Mouse (Mus musculus) forebrain, embryonic 10.5 days (tissue): ENCODE results near the gene Gm49322. TPM values are rescaled to one million over a fixed set of nuclear protein-coding genes. Genes with fewer than 3 reads are reported as not detected.

Experiments used
- DNase-seq: peaks from one replicate; pipeline ENCODE4 v3.0.0-alpha.2; 2017; ENCODE audit warnings: low spot score; ENCODE audit errors: extremely low spot score
- H3K27ac ChIP-seq: fragments of 300-500 bp; sonication (generic); 2 replicates; pipeline ENCODE4 v1.5.1; 2016; ENCODE audit warnings: mild to moderate bottlenecking
- H3K27me3 ChIP-seq: fragments of 300-500 bp; sonication (generic); 2 replicates; pipeline ENCODE4 v1.6.1; 2016; ENCODE audit warnings: mild to moderate bottlenecking; ENCODE audit not compliant: poor library complexity, severe bottlenecking
- H3K36me3 ChIP-seq: fragments of 300-500 bp; sonication (generic); replicated peaks from 2 replicates; pipeline ENCODE4 v1.6.1; 2016; ENCODE audit warnings: mild to moderate bottlenecking, moderate library complexity
- H3K4me1 ChIP-seq: fragments of 300-500 bp; sonication (generic); 2 replicates; pipeline ENCODE4 v1.6.1; 2016
- H3K4me3 ChIP-seq: fragments of 300-500 bp; sonication (generic); 2 replicates; pipeline ENCODE4 v1.5.1; 2016; ENCODE audit warnings: mild to moderate bottlenecking, moderate library complexity
- H3K9me3 ChIP-seq: fragments of 300-500 bp; sonication (generic); 2 replicates; pipeline ENCODE4 v1.6.1; 2016; ENCODE audit warnings: mild to moderate bottlenecking, moderate library complexity
- WGBS: fragments of 180-500 bp; shearing (Covaris S2); methylation state at CpG from one replicate; pipeline ENCODE4 v1.1.7; 2016; 5-methylcytosine and 5-hydroxymethylcytosine counted together
- polyA plus RNA-seq: library from polyadenylated mRNA; unstranded; fragments of >200 nt; fragmentation: Nextera tagmentation; extraction: Ambion mirVana; gene quantifications from 2 replicates; pipeline ENCODE4 v1.2.1, GENCODE M21; 2016

Gm49322 gene
- polyA plus RNA-seq, 1 experiment from 2014 or later: 4.7 TPM

DNA sequence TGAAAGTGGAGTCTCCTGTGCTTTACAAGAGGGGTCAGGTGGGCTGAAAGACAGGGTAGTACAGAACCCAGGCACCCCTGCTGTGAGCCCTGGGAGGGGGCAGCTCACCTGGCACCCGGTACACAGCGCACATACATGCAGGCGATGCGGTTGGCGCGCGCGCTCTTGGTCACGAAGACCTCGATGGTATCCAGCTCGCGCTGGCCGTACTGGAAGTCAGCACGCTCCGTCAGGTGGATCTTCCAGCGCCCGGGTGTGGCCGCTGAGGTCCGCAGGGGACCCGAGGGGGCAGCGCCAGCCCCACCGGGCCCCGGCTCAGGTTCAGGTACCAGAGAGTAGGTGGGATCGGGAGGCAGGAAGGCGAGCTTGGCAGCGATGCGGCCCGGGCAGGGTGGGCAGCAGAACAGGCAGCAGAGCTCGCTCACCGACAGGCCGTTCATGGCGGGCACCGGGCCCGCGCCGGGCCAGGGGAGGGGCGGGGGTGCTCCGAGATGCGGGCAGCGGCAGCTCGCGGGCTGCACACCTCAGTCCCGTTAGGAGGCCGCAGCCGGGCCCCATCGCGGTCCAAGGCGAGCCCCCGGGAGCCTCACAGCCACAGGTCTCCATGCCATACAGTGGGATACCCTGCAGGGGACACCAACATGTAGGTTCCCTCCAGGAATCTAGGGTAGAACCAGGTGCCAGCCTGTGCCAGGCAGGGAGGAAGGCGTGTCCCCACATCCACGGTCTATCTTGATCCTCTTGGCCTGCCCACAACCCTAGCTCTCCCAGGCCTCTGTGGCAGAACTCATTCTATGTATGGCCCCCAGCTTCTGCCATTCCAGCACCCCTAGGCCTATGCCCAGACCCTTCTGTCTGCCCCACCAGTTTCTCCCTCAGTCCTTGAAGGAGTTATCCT lies 19.2 kb upstream of the Gm49322 start:
- 95% methylated on average over 47 of the region's 51 CpGs for WGBS
- Histone ChIP-seq H3K27ac (peak overlapping the region; percentile 69), H3K4me3 (peak overlapping the region; percentile 22; the same call in 1 of the 2 replicates), H3K36me3 (peaks cover 48% of the 10 kb centered on the region), H3K9me3 (no peaks in the 10 kb centered on the region), H3K4me1 (peaks cover 66% of the 10 kb centered on the region), H3K27me3 (no peaks in the 10 kb centered on the region)
- DNase-seq: no peak

DNA sequence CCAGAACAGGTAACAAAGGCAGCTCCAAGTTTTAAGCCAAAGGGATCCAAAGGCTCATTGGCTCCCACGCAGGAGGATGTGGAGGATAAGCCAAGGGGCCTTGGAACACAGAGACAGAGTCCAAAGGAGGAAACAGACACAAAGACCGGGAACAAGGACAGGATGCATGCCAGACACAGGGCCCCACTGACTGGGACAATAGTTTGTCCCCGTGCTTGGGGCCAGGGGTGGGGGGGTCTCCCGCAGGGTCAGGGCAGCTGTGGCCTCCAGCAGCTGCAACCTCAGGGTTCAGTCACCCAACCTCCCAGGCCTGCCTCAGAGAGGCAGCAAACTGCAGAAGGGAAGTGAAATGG lies 18.5 kb upstream of the Gm49322 start:
- no peak for DNase-seq
- peak overlapping the region; percentile 22; the same call in 1 of the 2 replicates for H3K4me3 ChIP-seq
- peak overlapping the region; percentile 69 for H3K27ac ChIP-seq
- WGBS: 58% methylated on average over 4 of the region's 4 CpGs
- H3K4me1 ChIP-seq: peaks cover 66% of the 10 kb centered on the region
- peaks cover 46% of the 10 kb centered on the region for H3K36me3 ChIP-seq
- no peaks in the 10 kb centered on the region for H3K9me3 ChIP-seq
- no peaks in the 10 kb centered on the region for H3K27me3 ChIP-seq

DNA sequence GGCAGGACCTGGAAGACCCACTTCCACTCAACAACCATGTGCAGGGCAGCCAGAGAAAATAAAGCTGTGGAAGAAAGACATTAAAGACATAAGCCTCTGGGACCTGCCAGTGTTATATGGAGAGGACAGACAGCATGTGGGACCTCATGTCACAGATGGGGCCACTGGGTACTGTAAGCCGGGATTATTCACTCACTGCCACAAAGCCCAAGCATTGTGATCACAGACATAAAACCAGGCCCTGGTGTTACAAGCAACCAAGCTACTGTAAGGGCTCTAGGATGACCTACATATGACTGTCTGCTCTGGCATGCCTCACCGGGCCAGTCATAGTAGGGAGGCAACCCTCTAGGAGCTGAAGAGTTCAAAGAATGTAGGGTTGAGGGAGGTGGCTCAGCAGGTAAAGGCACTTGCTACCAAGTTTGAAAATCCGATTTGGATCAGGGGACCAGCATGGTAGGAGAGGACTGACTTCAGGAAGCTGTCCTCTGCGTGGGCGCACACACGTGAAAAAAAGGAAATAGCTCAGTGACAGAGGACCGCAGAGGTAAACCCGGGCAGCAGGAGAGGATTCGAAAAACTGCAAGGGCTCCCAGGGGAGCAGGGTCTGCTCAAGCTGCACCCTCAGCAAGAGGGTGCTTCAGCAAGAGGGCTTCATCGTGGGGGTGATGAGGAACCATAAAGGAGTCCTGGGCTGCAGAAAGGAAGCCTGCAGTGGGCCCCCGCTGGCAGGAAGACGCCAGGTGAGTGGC lies 16.5 kb upstream of the Gm49322 start:
- Histone ChIP-seq H3K36me3 (peaks cover 28% of the 10 kb centered on the region), H3K4me3 (peak overlapping the region; percentile 98), H3K27ac (peak overlapping the region; percentile 89), H3K9me3 (no peaks in the 10 kb centered on the region), H3K4me1 (peaks cover 55% of the 10 kb centered on the region), H3K27me3 (no peaks in the 10 kb centered on the region)
- DNase-seq: no peak
- 22% methylated on average over 12 of the region's 12 CpGs for WGBS

DNA sequence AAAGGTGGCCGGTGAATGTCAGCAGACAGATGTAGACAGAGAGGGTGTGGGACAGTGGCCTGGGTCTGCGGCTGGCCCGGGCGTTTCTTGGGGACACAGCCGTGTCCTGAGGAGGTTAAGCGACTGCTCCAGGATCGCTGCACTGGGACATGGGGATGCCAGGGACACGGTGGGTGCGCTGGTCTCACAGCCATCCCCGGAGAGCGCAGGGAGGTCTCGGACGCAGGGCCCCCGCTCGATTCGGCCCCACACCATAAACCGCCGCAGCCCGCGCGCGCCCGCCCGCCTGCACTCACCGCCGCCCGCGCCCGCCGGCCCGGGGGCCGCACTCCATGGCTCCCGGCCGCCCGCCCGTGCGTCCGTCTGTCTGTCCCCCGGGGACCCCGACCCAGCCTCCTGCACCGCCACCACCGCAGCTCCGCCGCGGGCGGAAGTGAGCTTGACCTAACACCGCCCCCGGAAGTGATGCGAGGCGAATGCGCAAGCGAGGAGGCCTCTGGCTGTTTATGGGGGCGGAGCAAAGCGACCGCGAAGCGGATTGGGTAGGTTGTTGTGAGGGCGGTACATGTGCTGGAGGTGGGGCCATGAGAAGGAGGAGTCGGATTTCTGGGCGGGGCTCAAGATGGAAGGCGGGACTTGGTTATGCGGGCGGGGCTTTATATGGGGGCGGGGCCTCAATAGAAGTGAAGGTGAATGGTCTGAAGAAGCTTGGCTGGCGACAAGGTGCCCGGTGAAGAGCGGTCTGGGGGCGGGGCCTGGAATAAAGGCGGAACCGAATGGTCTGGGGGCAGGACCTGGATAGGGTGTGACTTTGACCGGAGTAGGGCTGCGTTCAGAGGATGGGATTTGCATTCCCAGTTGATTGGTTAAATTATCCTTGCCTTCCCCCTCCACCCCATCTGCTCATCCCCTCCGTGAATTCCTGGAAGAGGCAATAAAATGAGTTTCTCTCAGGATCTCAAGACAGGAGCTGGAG lies 15.7 kb upstream of the Gm49322 start, which contains the start of gene Abhd17a:
Gene Abhd17a (minus strand): TSS at position 463 of the 976 bp plus-strand sequence.
- H3K4me1 ChIP-seq: peaks cover 47% of the 10 kb centered on the region
- under 1% methylated on average over 73 of the region's 73 CpGs for WGBS
- H3K27me3 ChIP-seq: no peaks in the 10 kb centered on the region
- H3K27ac ChIP-seq: peak within 1 kb of the TSS; percentile 89
- H3K4me3 ChIP-seq: peak within 1 kb of the TSS; percentile 98
- peaks cover 20% of the 10 kb centered on the region for H3K36me3 ChIP-seq
- DNase-seq: peak; percentile 98
- H3K9me3 ChIP-seq: no peaks in the 10 kb centered on the region

DNA sequence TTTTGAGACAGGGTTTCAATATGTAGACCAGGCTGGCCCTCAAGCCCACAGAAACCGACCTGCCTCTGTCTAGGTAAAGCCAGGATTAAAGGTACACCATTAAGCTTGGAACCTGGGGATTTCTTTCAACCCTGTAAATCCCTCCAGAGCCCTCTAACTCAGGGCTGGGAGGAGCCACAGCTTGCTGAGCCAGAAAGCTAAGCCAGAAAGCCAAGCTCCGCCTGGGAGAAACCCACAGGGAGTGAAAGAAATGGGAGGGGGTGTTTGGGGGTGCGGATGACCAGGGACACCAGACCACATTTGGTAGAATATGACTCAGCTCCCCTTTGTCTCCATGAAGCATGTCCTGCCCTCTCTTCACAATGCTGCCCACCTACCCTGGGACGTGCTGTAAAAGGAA lies 9.5 kb upstream of the Gm49322 start:
- no peaks in the 10 kb centered on the region for H3K36me3 ChIP-seq
- H3K4me3 ChIP-seq: no peak overlapping the region
- H3K9me3 ChIP-seq: no peaks in the 10 kb centered on the region
- no peaks in the 10 kb centered on the region for H3K27me3 ChIP-seq
- 62% methylated on average over 4 of the region's 4 CpGs for WGBS
- DNase-seq: no peak
- no peak overlapping the region for H3K27ac ChIP-seq
- H3K4me1 ChIP-seq: no peaks in the 10 kb centered on the region

DNA sequence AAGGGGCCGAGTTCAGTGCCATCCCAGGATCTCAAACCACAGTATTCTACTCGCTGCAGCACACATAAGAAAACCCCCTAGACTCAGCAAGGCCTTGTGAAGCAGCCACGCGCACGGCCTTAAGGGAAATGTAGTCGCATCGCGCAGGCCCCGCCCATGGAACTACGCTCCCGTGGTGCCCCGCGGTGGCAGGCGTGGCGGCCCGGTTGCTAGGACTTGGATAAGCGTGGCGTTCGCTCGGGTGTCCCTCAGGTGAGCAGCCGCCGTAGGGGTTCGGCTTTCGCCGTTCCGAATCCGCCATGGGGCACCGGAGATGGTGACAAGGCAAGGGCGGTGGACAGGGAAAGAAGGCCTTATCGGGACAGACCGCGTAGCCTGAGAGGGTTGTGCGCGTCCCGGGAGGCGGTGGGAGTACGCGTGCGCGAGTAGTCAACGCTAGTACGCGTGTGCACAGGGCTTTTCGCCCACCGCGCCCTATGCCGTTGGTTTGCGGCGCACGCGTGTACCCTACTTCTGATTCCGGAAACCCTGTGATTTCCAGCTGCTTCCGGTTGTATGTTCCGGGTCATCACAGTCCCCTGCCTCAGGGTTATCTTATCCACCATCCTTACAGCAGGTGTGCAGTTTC lies 3.0 kb upstream of the Gm49322 start, which contains the start of the genes Scamp4 and Adat3:
Gene Scamp4 (plus strand): TSS at position 175 of the 628 bp plus-strand sequence.
Gene Adat3 (plus strand): TSS at position 183 of the 628 bp plus-strand sequence.
- Histone ChIP-seq H3K4me3 (peak within 1 kb of the TSS; percentile 79), H3K9me3 (no peaks in the 10 kb centered on the region), H3K4me1 (peaks cover 30% of the 10 kb centered on the region), H3K27me3 (no peaks in the 10 kb centered on the region), H3K36me3 (peaks cover 27% of the 10 kb centered on the region), H3K27ac (peak within 1 kb of the TSS; percentile 90)
- under 1% methylated on average over 54 of the region's 54 CpGs for WGBS
- DNase-seq: peak; percentile 96

DNA sequence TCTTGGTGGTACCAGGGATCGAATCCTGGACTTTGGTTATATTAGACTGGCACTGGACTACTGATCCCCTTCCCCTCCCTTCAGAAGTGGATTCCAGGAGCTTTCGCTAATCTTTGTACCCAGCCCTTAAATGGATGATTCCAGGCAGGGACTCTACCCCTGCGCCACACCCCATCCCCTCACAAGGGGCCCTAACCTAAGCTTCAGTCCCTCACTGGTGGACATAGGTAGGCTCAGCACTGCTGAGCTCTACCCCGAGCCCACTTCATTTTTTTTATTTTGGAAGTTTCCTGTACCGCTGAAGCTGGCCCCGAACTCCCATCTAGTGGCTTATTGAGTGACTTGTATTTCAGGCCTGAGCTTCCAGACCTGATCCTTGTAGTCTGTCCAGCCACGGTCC lies 2.5 kb upstream of the Gm49322 start:
- Histone ChIP-seq H3K36me3 (peaks cover 33% of the 10 kb centered on the region), H3K27ac (peak overlapping the region; percentile 90), H3K9me3 (no peaks in the 10 kb centered on the region), H3K4me3 (peak overlapping the region; percentile 79), H3K4me1 (peaks cover 30% of the 10 kb centered on the region), H3K27me3 (no peaks in the 10 kb centered on the region)
- 37% methylated on average over 7 of the region's 7 CpGs for WGBS
- DNase-seq: no peak

DNA sequence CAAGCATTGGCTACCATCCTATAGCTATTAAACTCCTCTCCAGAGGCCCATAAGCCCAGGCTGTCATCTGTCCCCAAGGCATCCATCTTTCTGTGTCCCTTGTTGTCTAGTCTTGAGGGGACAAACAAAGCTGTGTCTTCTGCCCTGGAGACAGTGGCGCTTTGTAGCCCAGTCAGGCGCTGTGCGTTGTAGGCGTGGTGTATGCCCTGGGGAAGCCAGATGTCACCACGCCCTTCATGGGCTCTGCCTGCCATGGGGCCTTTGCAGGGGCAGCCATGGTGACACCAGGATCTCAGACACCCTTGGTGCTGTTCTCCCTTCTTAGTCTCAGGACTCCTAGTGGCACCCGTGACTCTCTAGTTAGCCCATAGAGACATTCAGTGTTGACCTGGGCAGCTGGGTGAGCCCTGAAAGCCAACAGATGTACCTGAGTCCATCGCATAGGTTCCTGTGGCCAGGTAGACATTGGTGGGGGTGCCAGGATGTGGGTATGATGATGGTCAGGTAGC lies 1.8 kb upstream of the Gm49322 start:
- H3K27ac ChIP-seq: peak overlapping the region; percentile 90; the same call in 1 of the 2 replicates
- no peaks in the 10 kb centered on the region for H3K9me3 ChIP-seq
- peaks cover 40% of the 10 kb centered on the region for H3K36me3 ChIP-seq
- no peak for DNase-seq
- H3K27me3 ChIP-seq: no peaks in the 10 kb centered on the region
- H3K4me1 ChIP-seq: peaks cover 30% of the 10 kb centered on the region
- H3K4me3 ChIP-seq: peak overlapping the region; percentile 79
- WGBS: 93% methylated on average over 7 of the region's 7 CpGs

DNA sequence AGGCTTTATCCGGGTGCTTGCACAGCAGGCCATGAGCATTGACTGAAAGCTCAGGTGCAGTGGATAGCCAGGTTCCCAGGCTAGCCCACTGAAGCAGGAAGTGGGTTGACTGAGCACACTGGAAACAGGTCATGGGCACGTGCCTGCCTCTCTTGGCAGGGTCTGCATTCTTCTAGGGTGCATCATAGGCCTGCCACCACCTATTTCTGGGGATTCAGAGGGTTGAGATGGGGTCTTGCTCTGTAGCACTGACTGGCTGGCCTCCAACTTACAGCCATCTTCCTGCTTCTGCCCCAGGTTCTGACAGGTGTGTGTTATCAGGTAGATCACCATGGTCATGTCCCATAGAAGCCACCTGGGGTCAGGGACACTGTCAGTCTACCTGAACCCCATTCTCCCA lies 833 bp upstream of the Gm49322 start:
- Histone ChIP-seq H3K4me3 (no peak overlapping the region), H3K9me3 (no peaks in the 10 kb centered on the region), H3K4me1 (peaks cover 30% of the 10 kb centered on the region), H3K27ac (no peak overlapping the region), H3K36me3 (peaks cover 49% of the 10 kb centered on the region), H3K27me3 (no peaks in the 10 kb centered on the region)
- no peak for DNase-seq
- WGBS: 97% methylated on average over 2 of the region's 2 CpGs

DNA sequence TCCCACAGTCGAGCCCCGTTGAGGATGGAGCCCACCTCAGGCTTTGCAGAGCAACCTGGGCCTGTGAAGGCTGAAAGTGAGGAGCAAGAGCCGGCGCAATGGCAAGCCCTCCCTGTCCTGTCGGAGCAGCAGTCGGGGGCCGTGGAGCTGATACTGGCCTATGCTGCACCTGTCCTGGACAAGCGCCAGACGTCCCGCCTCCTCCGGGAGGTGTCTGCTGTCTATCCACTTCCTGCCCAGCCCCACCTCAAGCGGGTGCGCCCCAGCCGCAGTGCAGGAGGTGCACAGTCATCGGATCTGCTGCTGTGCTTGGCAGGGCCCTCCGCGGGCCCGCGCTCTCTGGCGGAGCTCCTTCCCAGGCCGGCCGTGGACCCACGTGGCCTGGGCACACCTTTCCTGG lies 485 bp downstream of the Gm49322 start:
- H3K36me3 ChIP-seq: peaks cover 61% of the 10 kb centered on the region
- H3K9me3 ChIP-seq: no peaks in the 10 kb centered on the region
- 94% methylated on average over 23 of the region's 23 CpGs for WGBS
- no peaks in the 10 kb centered on the region for H3K27me3 ChIP-seq
- no peak overlapping the region for H3K4me3 ChIP-seq
- no peak for DNase-seq
- H3K4me1 ChIP-seq: peaks cover 34% of the 10 kb centered on the region
- H3K27ac ChIP-seq: no peak overlapping the region

DNA sequence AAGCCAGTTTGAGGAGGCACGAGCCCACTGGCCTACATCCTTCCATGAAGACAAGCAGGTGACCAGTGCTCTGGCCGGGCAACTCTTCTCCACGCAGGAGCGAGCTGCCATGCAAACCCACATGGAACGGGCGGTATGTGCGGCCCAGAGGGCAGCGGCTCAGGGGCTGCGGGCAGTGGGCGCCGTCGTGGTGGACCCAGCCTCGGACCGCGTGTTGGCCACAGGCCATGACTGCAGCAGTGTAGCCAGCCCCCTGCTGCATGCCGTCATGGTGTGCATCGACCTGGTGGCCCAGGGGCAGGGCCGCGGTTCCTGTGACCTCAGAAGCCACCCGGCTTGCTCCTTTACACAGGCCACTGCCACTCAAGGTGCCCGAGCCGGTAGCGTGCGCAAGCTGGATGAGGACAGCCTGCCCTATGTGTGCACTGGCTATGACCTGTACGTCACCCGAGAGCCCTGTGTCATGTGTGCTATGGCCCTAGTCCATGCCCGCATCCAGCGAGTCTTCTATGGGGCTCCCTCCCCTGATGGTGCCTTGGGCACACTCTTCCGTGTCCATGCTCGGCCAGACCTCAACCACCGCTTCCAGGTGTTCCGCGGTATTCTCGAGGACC lies 1.0 kb downstream of the Gm49322 start:
- Histone ChIP-seq H3K4me3 (no peak overlapping the region), H3K4me1 (peaks cover 34% of the 10 kb centered on the region), H3K36me3 (peaks cover 67% of the 10 kb centered on the region), H3K27me3 (no peaks in the 10 kb centered on the region), H3K9me3 (no peaks in the 10 kb centered on the region), H3K27ac (no peak overlapping the region)
- DNase-seq: no peak
- WGBS: 96% methylated on average over 34 of the region's 34 CpGs
